Mouse (Mus musculus) CH12.LX (cell line): ENCODE data around the gene Cables2. TPM values are rescaled to one million over a fixed set of nuclear protein-coding genes. Genes with fewer than 3 reads are reported as not detected.

Experiments used
- DNase-seq: peaks from one replicate; pipeline ENCODE4 v3.0.0-alpha.2; 2013; ENCODE audit errors: extremely low read depth
- H3K27ac ChIP-seq: 2 replicates; pipeline ENCODE4 v1.5.1; 2012; ENCODE audit warnings: low read depth, mild to moderate bottlenecking, control low read depth, moderate library complexity; ENCODE audit not compliant: insufficient read depth
- H3K27me3 ChIP-seq: replicated peaks from 2 replicates; pipeline ENCODE3; 2012; ENCODE audit warnings: inconsistent platforms
- H3K36me3 ChIP-seq, 2 experiments: replicated peaks in 1 of 2; 2 replicates each; pipeline versions ENCODE3 to v1.6.1; 2012; ENCODE audit warnings: inconsistent platforms in 1 of 2, low read length in 1 of 2, mild to moderate bottlenecking in 1 of 2, mixed read lengths in 1 of 2, moderate library complexity in 1 of 2; ENCODE audit not compliant: control insufficient read depth in 1 of 2, insufficient read depth in 1 of 2
- H3K4me1 ChIP-seq, 2 experiments: 2 replicates each; pipeline ENCODE4 v1.6.1; 2012; ENCODE audit warnings: inconsistent platforms in 1 of 2, moderate library complexity in 1 of 2; ENCODE audit not compliant: insufficient read depth in 2 of 2, control insufficient read depth in 1 of 2
- H3K4me2 ChIP-seq: 2 replicates; pipeline ENCODE4 v1.6.1; 2012; ENCODE audit warnings: low read depth, mild to moderate bottlenecking, control low read depth; ENCODE audit not compliant: poor library complexity, insufficient read depth, severe bottlenecking
- H3K4me3 ChIP-seq, 3 experiments: fragments of 150-350 bp in 1 of 3; sonication (generic) in 1 of 3; replicated peaks in 1 of 3; 2 replicates each; pipeline versions ENCODE3 to v1.5.1; 2011 to 2012; ENCODE audit warnings: low read depth in 2 of 3, low read length in 2 of 3, mild to moderate bottlenecking in 2 of 3, moderate library complexity in 2 of 3, control low read depth in 1 of 3, improper control_type of control experiment in 1 of 3, inconsistent platforms in 1 of 3, mixed read lengths in 1 of 3; ENCODE audit not compliant: poor library complexity in 1 of 3
- H3K79me2 ChIP-seq: replicated peaks from 2 replicates; pipeline ENCODE4 v1.6.1; 2012; ENCODE audit warnings: mild to moderate bottlenecking, moderate library complexity; ENCODE audit not compliant: control insufficient read depth, poor library complexity, insufficient read depth, severe bottlenecking; ENCODE audit errors: extremely low read depth
- H3K9ac ChIP-seq: 2 replicates; pipeline ENCODE4 v1.6.1; 2012; ENCODE audit warnings: low read depth, mild to moderate bottlenecking, control low read depth, moderate library complexity; ENCODE audit not compliant: insufficient read depth
- H3K9me3 ChIP-seq: replicated peaks from 2 replicates; pipeline ENCODE3; 2012; ENCODE audit warnings: low read length, inconsistent platforms, mixed read lengths
- BHLHE40 ChIP-seq: IDR thresholded peaks from 2 replicates; pipeline ENCODE4 v1.6.1; 2011; ENCODE audit warnings: mild to moderate bottlenecking, low read depth, low read length, improper control_type of control experiment
- CTCF ChIP-seq, 2 experiments: IDR thresholded peaks in 1 of 2; conservative IDR thresholded peaks in 1 of 2; 2 replicates each; pipeline ENCODE4 v1.5.1; 2011 to 2012; ENCODE audit warnings: low read depth in 2 of 2, low read length in 2 of 2, improper control_type of control experiment in 1 of 2, inconsistent platforms in 1 of 2, mild to moderate bottlenecking in 1 of 2, moderate library complexity in 1 of 2
- EP300 ChIP-seq: IDR thresholded peaks from 2 replicates; pipeline ENCODE4 v1.6.1; 2011; ENCODE audit warnings: low read length, improper control_type of control experiment
- ETS1 ChIP-seq: conservative IDR thresholded peaks from 2 replicates; pipeline ENCODE4 v1.6.1; 2012; ENCODE audit warnings: low read depth, mild to moderate bottlenecking, inconsistent platforms, low read length, improper control_type of control experiment, moderate library complexity
- GABPA ChIP-seq: IDR thresholded peaks from 2 replicates; pipeline ENCODE4 v1.6.1; 2012; ENCODE audit warnings: low read depth, low read length, improper control_type of control experiment, inconsistent platforms; ENCODE audit not compliant: insufficient replicate concordance
- HCFC1 ChIP-seq: IDR thresholded peaks from 2 replicates; pipeline ENCODE4 v1.6.1; 2012; ENCODE audit warnings: low read depth, mild to moderate bottlenecking, inconsistent platforms, low read length, improper control_type of control experiment
- KAT2A ChIP-seq: IDR thresholded peaks from 2 replicates; pipeline ENCODE4 v1.6.1; 2012; ENCODE audit warnings: low read length, improper control_type of control experiment, inconsistent platforms; ENCODE audit not compliant: insufficient replicate concordance
- MXI1 ChIP-seq: IDR thresholded peaks from 2 replicates; pipeline ENCODE4 v1.6.1; 2011; ENCODE audit warnings: mild to moderate bottlenecking, low read depth, low read length, improper control_type of control experiment
- NRF1 ChIP-seq: IDR thresholded peaks from 2 replicates; pipeline ENCODE4 v1.6.1; 2014; ENCODE audit warnings: low read depth, mild to moderate bottlenecking, inconsistent platforms, low read length, improper control_type of control experiment, moderate library complexity
- PAX5 ChIP-seq: IDR thresholded peaks from 2 replicates; pipeline ENCODE4 v1.6.1; 2012; ENCODE audit warnings: low read length, inconsistent platforms, mixed read lengths
- POLR2AphosphoS2 ChIP-seq: IDR thresholded peaks from 2 replicates; pipeline ENCODE4 v1.6.1; 2011; ENCODE audit warnings: low read depth, low read length, improper control_type of control experiment
- SIN3A ChIP-seq: IDR thresholded peaks from 2 replicates; pipeline ENCODE4 v1.6.1; 2012; ENCODE audit warnings: low read length, improper control_type of control experiment, inconsistent platforms
- USF1 ChIP-seq: IDR thresholded peaks from 2 replicates; pipeline ENCODE4 v1.6.1; 2014; ENCODE audit warnings: low read depth, mild to moderate bottlenecking, inconsistent platforms, low read length, improper control_type of control experiment
- ZC3H11A ChIP-seq: IDR thresholded peaks from 2 replicates; pipeline ENCODE4 v1.6.1; 2012; ENCODE audit warnings: low read depth, mild to moderate bottlenecking, inconsistent platforms, low read length, improper control_type of control experiment
- ZMIZ1 ChIP-seq: IDR thresholded peaks from 2 replicates; pipeline ENCODE4 v1.6.1; 2012; ENCODE audit warnings: low read depth, mild to moderate bottlenecking, inconsistent platforms, low read length, improper control_type of control experiment
- ZNF384 ChIP-seq: IDR thresholded peaks from 2 replicates; pipeline ENCODE4 v1.6.1; 2012; ENCODE audit warnings: low read depth, low read length, improper control_type of control experiment, inconsistent platforms
- dilution Hi-C: fragments of 300-500 bp; cut with MboI; formaldehyde crosslinking; loops from 2 replicates; pipeline ENCODE4 v1.14.3; 2020; ENCODE audit warnings: low sequenced_read_pairs; ENCODE audit not compliant: extremely low pct_unique_long_range_greater_than_20kb, extremely low pct_ligation_motif_present
- in situ Hi-C: fragments of 300-500 bp; cut with MboI; formaldehyde crosslinking; loops from 3 replicates; pipeline ENCODE4 v1.14.3; 2019; ENCODE audit warnings: low sequenced_read_pairs, low pct_ligation_motif_present, low pct_unique_long_range_greater_than_20kb, mixed read lengths
- polyA plus RNA-seq: library from polyadenylated mRNA; unstranded; fragments of >175 nt; gene quantifications from 2 replicates; pipeline ENCODE4 v1.2.1, GENCODE M21; 2012; ENCODE audit warnings: low read depth; ENCODE audit not compliant: insufficient read length
- total RNA-seq, 2 experiments: library from RNA; depleted of rRNA; stranded (reverse); fragments of 300-350 nt in 1 of 2; fragments of >200 nt in 1 of 2; gene quantifications; 2 replicates each; pipeline ENCODE4 v1.2.3; 2012 to 2014

Gene Cables2
- total and polyA plus RNA-seq, 3 experiments, result 13.0 to 29.9 (median 17.2) TPM

DNA sequence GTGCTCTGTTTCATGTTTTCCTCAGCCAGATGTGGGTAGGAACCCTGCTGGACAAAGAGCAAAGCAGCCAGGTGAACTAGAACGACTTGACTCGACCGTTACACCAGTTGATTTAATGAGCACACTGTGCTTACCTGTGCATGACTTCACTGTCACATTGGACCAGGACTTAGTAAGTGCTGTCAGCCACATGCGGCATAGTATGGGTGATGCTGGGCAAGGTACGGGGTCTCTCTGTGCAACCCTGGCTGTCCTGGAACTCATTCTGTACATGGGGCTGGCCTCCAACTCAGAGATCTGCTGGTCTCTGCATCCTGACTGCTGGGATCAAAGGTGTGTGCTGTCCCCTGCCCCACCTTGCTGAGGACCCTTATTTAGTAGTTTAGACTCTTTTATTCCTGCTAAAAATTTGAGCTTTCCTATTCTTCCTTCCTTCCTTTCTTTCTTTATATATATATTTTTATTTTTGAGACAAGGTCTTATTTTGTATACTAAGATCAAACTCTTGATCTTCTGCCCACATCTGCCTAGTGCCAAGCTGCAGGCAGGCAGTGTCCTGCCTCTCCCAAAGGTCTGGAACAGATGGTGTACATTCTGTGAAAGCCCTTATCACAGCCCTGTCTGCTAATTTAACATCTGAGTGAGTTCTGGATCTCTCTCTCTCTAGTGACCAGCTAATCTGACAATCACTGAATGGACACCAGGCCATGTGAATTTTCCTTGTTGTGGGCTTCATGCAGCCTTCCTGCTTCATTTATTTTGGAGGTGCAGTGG lies 18.7 kb downstream of the Cables2 start:
- H3K4me3 ChIP-seq, result no peak overlapping the region
- H3K27ac ChIP-seq, result no peak overlapping the region
- H3K4me2 ChIP-seq, result no peak overlapping the region
- H3K27me3 ChIP-seq, result no peaks in the 10 kb centered on the region
- peaks cover 14% of the 10 kb centered on the region for H3K79me2 ChIP-seq
- no peak overlapping the region for H3K9ac ChIP-seq
- dilution Hi-C loops, result no loop called here
- in situ Hi-C loops, result loop anchor here (5.0 to 10.0 kb wide), 2 partner anchors 72 to 340 kb away; no protein-coding TSS in a partner anchor
- DNase-seq, result no peak
- H3K36me3 ChIP-seq, result peaks cover 14 to 26% of the 10 kb centered on the region in 2 experiments
- H3K9me3 ChIP-seq, result no peaks in the 10 kb centered on the region
- TF ChIP-seq POLR2AphosphoS2, result no peak
- TF ChIP-seq ZNF384, result no peak
- TF ChIP-seq ZMIZ1, result no peak
- no peak for TF ChIP-seq EP300
- no peak for TF ChIP-seq NRF1
- no peak for TF ChIP-seq GABPA
- TF ChIP-seq, all 38 proteins: peak for 0
- peaks cover 0 to 23% of the 10 kb centered on the region in 2 experiments; a peak in 3 of 4 replicates for H3K4me1 ChIP-seq

DNA sequence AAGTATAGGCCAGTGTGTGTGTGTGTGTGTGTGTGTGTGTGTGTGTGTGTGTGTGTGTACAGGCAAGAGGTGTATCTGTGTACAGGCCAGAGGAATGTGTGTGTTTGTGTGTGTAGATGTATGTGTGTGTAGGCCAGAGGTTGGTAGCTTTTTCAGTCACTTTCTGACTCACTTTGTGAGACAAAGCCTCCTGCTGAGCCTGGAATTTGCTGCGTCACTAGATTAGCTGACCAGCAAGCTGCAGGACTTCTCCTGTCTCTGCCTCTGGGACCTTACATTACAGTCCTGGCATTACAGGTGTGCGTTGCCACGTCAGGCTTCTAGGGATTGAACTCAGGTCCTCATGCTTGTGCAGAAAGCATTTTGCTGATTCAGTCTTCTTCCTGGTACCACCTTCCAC lies 21.5 kb downstream of the Cables2 start:
- Histone ChIP-seq H3K27ac (no peak overlapping the region), H3K9me3 (no peaks in the 10 kb centered on the region), H3K79me2 (no peaks in the 10 kb centered on the region), H3K4me3 (no peak overlapping the region), H3K4me2 (no peak overlapping the region), H3K4me1 (peaks cover 0 to 9% of the 10 kb centered on the region in 2 experiments; a peak in 3 of 4 replicates), H3K27me3 (no peaks in the 10 kb centered on the region), H3K36me3 (peaks cover 0 to 7% of the 10 kb centered on the region in 2 experiments), H3K9ac (no peak overlapping the region)
- no peak for DNase-seq
- in situ Hi-C loops, result loop anchor here (5.0 to 10.0 kb wide), 2 partner anchors 70 to 337 kb away; no protein-coding TSS in a partner anchor
- TF ChIP-seq SIN3A (no peak), KAT2A (no peak), CTCF (conservative IDR thresholded peaks at IDR 0.05 in 1 of 2, IDR thresholded peaks at IDR 0.05 in 1 of 2; ENCODE audit: low read depth in 2 of 2, low read length in 2 of 2) (no peak), ETS1 (no peak), MXI1 (no peak), ZC3H11A (no peak), HCFC1 (no peak), ZMIZ1 (no peak), BHLHE40 (no peak), PAX5 (no peak), USF1 (no peak)
- dilution Hi-C loops, result no loop called here
